Mouse (Mus musculus) adrenal gland (tissue): ENCODE measurements at regions not wholly inside any gene's neighbourhood (a gene's known extent, or its start where the extent isn't known, plus 50 kb on each side); places are given as distances from the start of the nearest gene placed in this dataset.

Source experiments
- intact Hi-C: fragments of 180-260 bp; cut with DNase I; formaldehyde crosslinking; loops from one replicate; pipeline ENCODE4 v1.15.1; 2025

DNA sequence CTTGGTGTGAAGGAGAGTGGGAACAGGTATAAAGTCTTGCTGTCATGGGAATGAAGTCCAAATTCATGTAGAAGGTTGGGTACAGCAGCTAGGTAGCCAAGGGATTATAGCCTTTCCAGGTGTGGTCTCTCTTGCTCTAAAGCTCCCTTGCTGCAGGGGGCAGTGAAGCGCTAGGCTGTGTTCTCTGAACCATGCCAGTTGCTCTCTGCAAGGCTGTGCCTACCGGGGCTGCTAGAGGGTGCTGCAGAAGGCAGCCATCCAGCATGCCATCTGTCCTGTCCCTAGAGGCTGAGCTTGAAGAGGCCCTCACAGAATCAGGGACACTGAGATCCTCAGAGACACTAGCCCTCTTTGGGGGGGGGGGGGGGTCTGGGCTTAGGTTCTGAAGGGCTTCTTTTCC is 50.6 kb upstream of the Shank2 start:
- intact Hi-C loops = loop anchor here (10.0 kb wide), 1 partner anchor 104 kb away; no protein-coding TSS in a partner anchor
